Mouse (Mus musculus) embryonic stem cell, embryonic (primary cell): ENCODE results near the gene Methig1.
"Not testable (repeated sequence)": the region's sequence is repeated elsewhere in the genome, so short reads cannot be mapped to it uniquely, and the experiment has no call there.

Source experiments
- CTCF ChIA-PET, 4 experiments: fragments of 300-600 bp in 2 of 4; fragments of 350-600 bp in 2 of 4; sonication (Branson Sonifier 250); formaldehyde crosslinking; loops; one replicate each; lab custom pipeline; 2022; ENCODE audit warnings: inconsistent platforms in 2 of 4; lab: Charles Lee
- POLR2A ChIA-PET, 4 experiments: fragments of 300-600 bp in 2 of 4; fragments of 350-600 bp in 2 of 4; sonication (Branson Sonifier 250); formaldehyde crosslinking; loops; one replicate each; lab custom pipeline; 2022; ENCODE audit warnings: antibody characterized with exemption in 4 of 4, inconsistent platforms in 1 of 4; lab: Charles Lee

Methig1 gene

DNA sequence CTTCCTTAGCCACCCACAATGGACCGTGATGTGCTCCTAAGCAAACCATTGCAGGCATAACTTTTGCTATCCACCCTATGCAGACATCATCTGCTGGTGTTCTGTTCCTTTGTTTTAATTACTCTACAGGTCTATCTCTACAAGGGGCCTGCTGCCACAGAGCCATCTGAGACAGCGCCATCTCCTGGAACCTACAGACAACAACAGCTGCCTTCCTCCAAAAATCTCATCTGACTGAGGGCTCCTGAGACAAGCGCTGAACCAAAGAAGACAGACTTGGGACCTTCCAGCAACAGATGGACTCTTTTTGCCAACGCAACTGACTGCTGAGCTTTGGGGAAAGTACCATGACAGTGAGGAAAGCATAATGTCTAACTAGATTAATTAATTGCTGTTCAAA, 24.9 kb upstream of the Methig1 start:
- CTCF ChIA-PET, result interaction anchor here in 3 of 4 experiments (0.6 to 1.0 kb wide), 11 partner anchors 16 to 288 kb away, joined by 3 to 28 read pairs (median 4); partner anchors contain the start of gene Dazap2 (in 1 of the 3)
- POLR2A ChIA-PET, result interaction anchor here in 2 of 4 experiments (0.5 to 0.6 kb wide), 3 partner anchors 18 to 69 kb away, joined by 3 read pairs; no protein-coding TSS in a partner anchor

DNA sequence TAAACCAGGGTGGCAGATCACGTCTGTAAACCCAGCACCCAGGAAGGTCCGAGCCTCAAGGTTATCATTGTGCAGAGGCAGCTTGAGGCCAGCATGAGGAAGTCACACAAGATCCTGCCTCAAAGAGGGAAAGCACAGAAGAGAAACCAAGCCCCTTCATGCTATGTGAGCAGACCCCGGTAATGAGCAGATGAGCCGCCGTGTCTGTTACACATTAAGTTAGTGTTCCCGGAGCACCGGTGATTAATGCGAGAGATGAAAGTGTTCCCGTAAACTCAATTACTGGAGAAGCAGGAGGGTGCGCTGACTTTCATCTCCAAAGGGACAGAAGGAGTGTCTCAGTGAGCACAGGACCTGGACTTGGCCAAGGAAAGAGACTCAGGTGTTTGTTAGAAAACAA, 23.6 kb upstream of the Methig1 start:
- CTCF ChIA-PET, result interaction anchor here in 1 of 4 experiments (0.6 kb wide), 1 partner anchor 96 kb away, joined by 3 read pairs; no protein-coding TSS in a partner anchor
- POLR2A ChIA-PET, result interaction anchor here in 1 of 4 experiments (0.6 kb wide), 1 partner anchor 23 kb away, joined by 4 read pairs; no protein-coding TSS in a partner anchor

DNA sequence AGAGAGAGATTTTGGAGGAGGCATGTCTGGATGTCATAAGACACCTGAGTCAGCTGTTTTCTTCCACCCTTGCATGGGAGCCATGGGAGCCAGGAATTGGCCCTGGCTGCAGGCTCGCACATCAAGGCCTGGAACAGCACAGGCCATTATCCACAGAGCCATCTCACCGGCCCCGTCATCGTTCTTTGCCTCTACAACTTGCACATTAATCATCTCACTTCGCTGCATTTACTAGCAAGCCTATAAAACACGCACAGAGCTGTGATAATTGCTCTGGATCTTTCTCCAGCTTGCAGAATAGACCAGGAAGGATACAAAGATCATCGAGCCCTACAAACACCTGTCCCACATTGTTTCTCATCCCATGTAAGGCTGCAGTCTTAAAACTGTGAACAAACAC, 22.2 kb upstream of the Methig1 start:
- ChIA-PET POLR2A (interaction anchor here in 1 of 4 experiments (0.5 kb wide), 1 partner anchor 122 kb away, joined by 5 read pairs; no protein-coding TSS in a partner anchor), CTCF (interaction anchor here in 1 of 4 experiments (0.6 kb wide), 1 partner anchor 37 kb away, joined by 3 read pairs; no protein-coding TSS in a partner anchor)

DNA sequence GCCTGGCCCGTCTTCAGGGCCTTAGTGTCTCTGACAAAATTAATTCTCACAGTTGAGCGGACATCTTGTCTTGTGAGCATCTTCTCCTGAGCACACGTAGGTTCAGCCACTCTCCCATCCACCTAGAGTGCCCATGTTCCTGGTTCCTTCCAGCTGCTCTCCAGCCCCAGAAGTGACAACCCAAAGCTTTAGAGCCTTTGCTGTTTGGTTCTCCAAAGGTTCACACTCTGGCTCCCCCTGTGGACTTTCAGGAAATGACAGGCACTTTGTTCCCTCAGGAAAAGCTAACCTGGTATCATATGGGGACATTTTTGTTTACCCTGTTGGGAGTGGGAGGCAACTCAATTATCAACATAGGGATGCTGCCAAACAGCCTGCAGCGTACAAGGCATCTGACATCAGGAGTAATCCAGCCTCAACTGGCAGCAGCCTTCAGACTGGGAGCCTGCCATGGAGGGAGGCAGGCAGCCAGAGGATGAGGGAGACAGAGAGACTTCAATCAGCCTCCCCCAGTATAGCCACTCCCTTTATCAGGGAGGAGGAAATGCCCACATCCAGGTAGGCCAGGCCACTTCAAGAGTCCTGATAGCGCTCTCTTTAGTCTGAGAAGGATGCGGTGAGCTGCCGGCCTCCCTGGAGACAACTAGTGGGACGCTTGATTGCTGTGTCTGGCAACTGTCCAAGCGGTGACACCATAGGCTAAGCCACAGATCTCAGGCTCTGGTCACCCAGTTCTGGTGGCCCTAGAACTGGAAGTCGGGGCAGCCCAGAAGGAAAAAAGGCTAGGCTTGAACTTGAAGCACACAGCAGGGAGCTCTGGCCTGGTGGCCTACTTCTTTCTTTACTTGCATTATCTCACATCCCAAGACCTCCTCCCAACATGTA, 20.6 kb upstream of the Methig1 start:
- POLR2A ChIA-PET, CTCF ChIA-PET: not testable (repeated sequence)

DNA sequence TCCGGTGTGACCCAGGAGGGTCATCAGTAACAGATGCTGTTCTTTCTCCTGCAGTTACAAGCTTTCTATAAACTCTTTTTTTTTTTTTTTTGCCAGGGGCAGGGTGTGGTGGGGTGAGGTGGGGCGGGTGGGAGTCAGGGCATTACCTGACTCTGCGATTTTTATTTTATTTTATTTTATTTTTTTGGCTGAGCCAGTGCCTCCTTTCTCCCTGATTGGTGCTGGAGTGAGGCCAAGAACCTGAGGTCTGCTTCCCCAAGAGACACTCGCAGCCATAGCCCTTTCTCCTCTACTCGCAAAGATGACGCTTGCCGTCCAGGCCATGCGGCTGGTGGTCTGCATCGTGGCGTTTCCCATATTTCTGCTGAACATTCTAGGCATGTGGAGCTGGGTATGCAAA, 18.3 kb upstream of the Methig1 start, which contains the start of gene Mettl7a3:
Mettl7a3 (plus strand) TSS at position 301 of the 400 bp plus-strand sequence.
- POLR2A ChIA-PET, result interaction anchor here (0.6 to 1.5 kb wide), 8 partner anchors 12 to 363 kb away, joined by 3 to 5 read pairs (median 4); no protein-coding TSS in a partner anchor

DNA sequence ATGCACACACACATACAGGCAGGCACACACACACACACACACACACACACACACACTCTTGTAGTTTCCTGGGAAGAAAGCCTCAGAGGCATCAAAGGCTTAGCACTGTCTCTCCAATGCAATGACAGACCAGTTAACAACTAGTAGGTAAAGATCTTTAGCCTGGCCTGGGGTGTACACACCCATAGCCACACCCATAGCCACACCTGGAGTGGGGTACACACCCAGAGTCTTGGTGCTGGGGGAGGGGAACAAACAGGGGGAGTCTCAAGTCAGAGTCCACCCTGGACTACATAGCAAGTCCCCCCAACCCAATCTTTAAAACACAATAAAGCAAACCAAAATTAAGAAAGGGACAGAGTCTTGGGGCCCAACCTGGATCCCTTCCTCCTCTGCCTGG, 15.6 kb upstream of the Methig1 start:
- CTCF ChIA-PET, result interaction anchor here in 1 of 4 experiments (1.1 kb wide), 1 partner anchor 29 kb away, joined by 7 read pairs; no protein-coding TSS in a partner anchor
- POLR2A ChIA-PET, result not testable (repeated sequence)

More for the DNA sequence above, 18.3 kb upstream of the Methig1 start, which contains the start of gene Mettl7a3:
- CTCF ChIA-PET, result interaction anchor here in 3 of 4 experiments (0.6 to 1.6 kb wide), 10 partner anchors 9 to 427 kb away, joined by 3 to 8 read pairs (median 4); partner anchors contain the start of genes Methig1 (in 1 of the 3) and Mettl7a2 (in 1 of the 3)

DNA sequence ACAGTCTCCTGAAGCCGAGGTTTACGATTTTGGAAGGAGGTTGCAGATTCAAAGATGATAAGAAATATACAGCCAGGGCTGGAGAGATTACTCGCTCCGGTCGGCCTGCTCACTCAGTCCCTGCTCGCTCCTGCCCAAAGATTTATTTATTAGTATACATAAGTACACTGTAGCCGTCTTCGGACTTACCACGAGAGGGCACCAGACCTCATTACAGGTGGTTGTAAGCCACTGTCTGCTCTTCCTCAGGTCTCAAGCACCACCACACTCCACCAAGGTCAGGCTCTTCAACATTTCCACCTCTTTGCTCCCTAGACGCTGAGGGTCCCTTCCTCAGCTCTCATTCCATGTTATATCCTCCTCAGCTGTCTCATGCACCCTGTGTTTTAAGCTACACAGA, 15.1 kb upstream of the Methig1 start:
- POLR2A ChIA-PET, result interaction anchor here in 3 of 4 experiments (0.5 to 0.6 kb wide), 5 partner anchors 29 to 345 kb away, joined by 3 to 5 read pairs (median 3); partner anchors contain the start of gene Tmprss12 (in 1 of the 3)
- CTCF ChIA-PET, result interaction anchor here (0.5 to 1.6 kb wide), 15 partner anchors 10 to 1661 kb away, joined by 3 to 28 read pairs (median 4); partner anchors contain the start of gene Dip2b (in 1 of the 4)

DNA sequence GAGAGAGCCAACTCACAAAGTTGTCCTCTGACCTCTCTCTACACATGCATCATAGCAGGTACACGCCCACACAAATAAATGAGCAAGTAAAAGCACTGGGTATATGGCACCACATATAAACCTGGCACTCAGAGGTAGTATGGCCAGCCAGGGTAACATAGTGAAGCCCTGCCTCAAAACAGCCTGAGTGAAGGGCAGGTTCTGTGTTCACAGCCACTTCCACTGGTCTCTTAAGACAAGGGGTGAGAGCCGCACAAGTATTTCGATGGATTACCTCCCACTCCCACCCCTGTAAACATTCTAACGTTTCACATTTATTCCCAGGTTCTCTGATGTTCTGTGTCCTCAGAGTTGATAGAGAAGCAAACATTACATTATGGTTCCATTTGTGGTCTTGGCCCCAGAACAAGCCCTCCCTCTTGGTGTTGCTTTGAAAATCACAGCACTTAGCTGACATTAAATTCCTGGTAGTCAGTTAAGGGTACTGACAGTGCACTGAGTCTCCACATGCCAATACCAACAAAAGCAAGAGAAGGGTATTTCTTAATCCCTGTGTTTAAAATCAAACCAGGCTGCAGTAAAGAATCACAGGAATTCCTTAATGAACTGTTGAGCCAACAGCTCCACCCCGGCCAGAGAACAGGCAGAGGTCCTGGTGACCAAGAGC, 11.5 kb upstream of the Methig1 start:
- ChIA-PET POLR2A (interaction anchor here in 2 of 4 experiments (0.7 kb wide), 2 partner anchors 18 to 681 kb away, joined by 3 read pairs; no protein-coding TSS in a partner anchor), CTCF (interaction anchor here in 1 of 4 experiments (0.7 to 0.9 kb wide), 2 partner anchors 21 to 23 kb away, joined by 3 to 4 read pairs; no protein-coding TSS in a partner anchor)

DNA sequence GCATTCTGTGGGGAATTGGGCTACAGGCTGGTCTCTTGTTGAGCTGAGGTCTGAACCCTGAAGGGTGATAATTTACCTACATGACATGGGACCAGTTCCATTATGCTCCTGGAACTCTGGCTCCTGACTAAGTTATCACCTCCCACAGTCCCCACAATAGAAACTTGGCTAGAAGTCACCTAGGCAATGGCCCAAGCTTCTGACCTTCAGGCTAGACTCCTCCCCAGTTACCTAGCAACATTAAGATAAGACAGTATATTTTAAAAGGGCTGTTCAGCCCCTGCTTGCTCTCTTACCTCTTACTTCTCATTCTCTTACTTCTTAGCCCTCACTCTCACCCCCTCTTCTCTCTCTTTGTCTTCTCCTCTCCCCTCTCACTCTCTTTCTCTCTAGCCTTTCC, 7.5 kb upstream of the Methig1 start:
- CTCF ChIA-PET, result no interaction called here
- POLR2A ChIA-PET, result no interaction called here

DNA sequence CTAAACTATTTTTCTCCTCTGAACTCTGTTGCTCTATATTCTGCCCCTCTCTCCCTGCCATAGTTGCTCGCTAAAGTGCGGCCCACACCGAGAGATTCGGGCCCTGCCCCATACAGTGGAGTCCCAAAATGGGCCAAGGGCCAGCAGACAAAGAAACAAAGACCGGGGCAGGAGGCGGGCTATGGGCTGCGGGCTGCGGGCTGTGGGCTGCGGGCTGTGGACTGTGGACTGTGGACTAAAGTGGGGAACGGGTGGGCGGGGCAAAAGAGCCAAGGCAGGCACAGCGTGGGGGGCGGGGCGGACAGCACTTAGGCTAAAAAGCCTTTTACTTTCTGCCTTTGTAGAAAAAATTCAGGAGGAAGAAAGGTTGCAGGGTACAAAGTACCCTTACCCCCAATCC, 6.2 kb upstream of the Methig1 start:
- ChIA-PET CTCF (interaction anchor here in 3 of 4 experiments (0.6 to 1.0 kb wide), 5 partner anchors 18 to 661 kb away, joined by 3 to 28 read pairs (median 7); no protein-coding TSS in a partner anchor), POLR2A (interaction anchor here in 3 of 4 experiments (0.6 to 1.2 kb wide), 7 partner anchors 12 to 361 kb away, joined by 3 to 5 read pairs (median 3); partner anchors contain the start of gene Mettl7a3 (in 1 of the 3))

DNA sequence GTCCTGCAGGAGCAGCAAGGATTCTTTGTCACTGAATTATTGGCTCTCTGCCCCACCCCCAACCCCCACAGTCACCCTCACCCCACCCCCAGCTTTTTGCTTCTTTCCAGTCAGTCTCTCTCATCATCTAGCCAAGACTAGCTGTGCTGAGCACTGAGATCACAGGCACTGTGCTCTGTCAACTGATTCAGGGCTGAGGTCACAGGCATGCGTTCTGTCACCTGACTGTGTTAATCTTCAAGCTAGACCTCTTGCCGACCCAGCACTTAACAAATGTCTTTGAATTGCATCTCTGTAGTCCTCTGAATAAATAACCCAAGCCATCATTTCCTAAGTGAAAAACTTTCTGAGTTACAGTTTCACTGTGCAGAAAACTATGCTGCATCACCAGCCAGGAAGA, 3.5 kb upstream of the Methig1 start:
- POLR2A ChIA-PET, result interaction anchor here (0.6 to 1.4 kb wide), 6 partner anchors 15 to 933 kb away, joined by 3 to 5 read pairs (median 3); no protein-coding TSS in a partner anchor

DNA sequence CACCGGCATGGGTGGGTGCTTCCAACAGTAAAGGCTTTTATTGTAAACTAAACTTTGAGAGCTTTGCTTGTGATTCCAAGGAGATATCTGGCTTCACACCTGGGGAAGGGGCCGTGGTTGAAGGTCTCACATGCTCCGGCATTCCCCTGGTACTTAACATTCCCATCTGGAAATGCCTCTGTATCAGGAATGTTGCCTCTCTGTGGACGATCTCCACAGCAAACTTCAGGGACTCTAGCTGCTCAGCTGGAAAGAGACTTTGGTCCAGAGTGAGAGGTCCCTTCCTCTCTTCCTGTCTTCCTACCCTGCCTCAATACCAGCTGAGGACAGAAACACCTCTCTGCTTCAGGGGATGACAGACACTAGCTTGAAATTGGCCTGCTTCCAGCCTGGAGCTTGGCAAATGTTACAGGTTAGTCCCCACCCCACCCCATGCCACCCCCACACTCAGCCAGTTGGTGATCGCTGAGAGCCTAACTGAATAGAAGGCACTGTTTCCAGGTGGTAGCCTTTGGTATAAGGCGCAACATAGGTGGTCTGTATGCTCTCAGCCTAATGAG, 1.4 kb upstream of the Methig1 start:
- CTCF ChIA-PET, result interaction anchor here in 1 of 4 experiments (1.5 kb wide), 1 partner anchor 17 kb away, joined by 6 read pairs; no protein-coding TSS in a partner anchor
- POLR2A ChIA-PET, result interaction anchor here in 1 of 4 experiments (1.5 to 1.6 kb wide), 2 partner anchors 12 to 24 kb away, joined by 4 read pairs; partner anchors contain the start of gene Higd1c

More for the DNA sequence above, 3.5 kb upstream of the Methig1 start:
- CTCF ChIA-PET, result interaction anchor here in 2 of 4 experiments (0.9 kb wide), 2 partner anchors 21 kb away, joined by 3 to 6 read pairs; no protein-coding TSS in a partner anchor

DNA sequence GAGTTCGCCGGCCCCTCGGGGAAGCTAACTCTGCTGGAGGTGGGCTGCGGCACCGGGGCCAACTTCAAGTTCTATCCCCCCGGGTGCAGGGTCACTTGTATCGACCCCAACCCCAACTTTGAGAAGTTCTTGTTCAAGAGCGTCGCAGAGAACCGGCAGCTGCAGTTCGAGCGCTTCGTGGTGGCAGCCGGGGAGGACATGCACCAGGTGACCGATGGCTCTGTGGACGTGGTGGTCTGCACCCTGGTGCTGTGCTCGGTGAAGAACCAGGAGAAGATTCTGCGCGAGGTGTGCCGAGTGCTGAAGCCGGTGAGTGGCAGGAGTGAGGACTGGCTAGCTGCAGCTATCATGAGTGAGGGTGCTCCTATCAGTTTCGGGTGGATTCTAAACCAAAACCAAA, 450 bp downstream of the Methig1 start:
- POLR2A ChIA-PET, result not testable (repeated sequence)
- CTCF ChIA-PET, result interaction anchor here in 2 of 4 experiments (0.6 to 0.7 kb wide), 2 partner anchors 115 to 446 kb away, joined by 5 to 8 read pairs; no protein-coding TSS in a partner anchor

DNA sequence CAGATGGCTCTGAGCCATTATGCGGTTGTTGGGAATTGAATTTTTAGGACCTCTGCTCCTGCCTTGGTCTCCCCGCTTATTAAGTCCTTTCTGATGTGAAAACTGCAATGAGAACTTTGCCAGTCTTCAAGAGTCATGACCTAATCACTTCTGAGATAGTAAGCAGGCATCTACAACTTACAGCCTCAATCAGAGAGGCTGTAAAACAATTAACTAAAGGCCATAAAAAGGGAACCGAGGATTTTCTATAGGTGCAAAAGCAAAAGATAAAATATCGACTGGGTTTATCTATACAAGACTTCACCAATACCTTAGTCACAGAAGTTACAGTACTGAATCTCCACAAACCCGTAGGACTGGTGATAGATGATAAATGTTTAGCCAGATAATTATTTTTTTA, 2.9 kb downstream of the Methig1 start:
- CTCF ChIA-PET, result interaction anchor here in 2 of 4 experiments (0.6 to 1.4 kb wide), 2 partner anchors 19 to 1749 kb away, joined by 3 to 6 read pairs; no protein-coding TSS in a partner anchor

DNA sequence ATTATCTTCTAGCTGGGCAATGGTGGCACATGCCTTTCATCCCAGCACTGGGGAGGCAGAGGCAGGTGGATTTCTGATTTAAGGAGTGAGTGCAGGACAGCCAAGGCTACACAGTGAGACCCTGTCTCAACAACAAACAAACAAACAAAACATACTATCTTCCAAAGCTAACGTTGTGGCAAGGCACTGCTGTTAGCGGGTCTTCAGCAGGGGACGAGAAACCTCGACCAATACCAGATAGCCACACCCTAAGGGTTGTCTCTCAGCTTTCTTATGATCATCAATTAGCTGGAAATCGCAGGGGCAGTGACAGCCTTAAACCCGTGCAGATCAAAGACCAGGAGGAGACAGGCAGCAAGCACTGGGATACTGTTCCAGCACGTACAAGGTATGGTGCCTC, 11.3 kb downstream of the Methig1 start, which contains the start of gene Higd1c:
Higd1c (plus strand) TSS at position 301 of the 400 bp plus-strand sequence.
- CTCF ChIA-PET, result interaction anchor here in 3 of 4 experiments (1.2 to 1.4 kb wide), 3 partner anchors 10 to 239 kb away, joined by 3 to 6 read pairs (median 6); no protein-coding TSS in a partner anchor
- POLR2A ChIA-PET, result interaction anchor here in 2 of 4 experiments (0.6 to 0.8 kb wide), 2 partner anchors 13 to 1382 kb away, joined by 3 to 4 read pairs; no protein-coding TSS in a partner anchor

More for the DNA sequence above, 2.9 kb downstream of the Methig1 start:
- POLR2A ChIA-PET, result interaction anchor here in 1 of 4 experiments (1.0 kb wide), 1 partner anchor 177 kb away, joined by 3 read pairs; no protein-coding TSS in a partner anchor

DNA sequence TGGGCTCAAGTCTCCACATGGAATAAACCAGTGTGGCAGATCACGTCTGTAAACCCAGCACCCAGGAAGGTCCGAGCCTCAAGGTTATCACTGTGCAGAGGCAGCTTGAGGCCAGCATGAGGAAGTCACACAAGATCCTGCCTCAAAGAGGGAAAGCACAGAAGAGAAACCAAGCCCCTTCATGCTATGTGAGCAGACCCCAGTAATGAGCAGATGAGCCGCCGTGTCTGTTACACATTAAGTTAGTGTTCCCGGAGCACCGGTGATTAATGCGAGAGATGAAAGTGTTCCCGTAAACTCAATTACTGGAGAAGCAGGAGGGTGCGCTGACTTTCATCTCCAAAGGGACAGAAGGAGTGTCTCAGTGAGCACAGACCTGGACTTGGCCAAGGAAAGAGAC, 13.0 kb downstream of the Methig1 start:
- POLR2A ChIA-PET, result interaction anchor here in 1 of 4 experiments (0.6 kb wide), 1 partner anchor 318 kb away, joined by 3 read pairs; no protein-coding TSS in a partner anchor
- CTCF ChIA-PET, result interaction anchor here in 1 of 4 experiments (0.6 kb wide), 1 partner anchor 214 kb away, joined by 3 read pairs; no protein-coding TSS in a partner anchor
